Mouse (Mus musculus) lung, postnatal 25 days (tissue): ENCODE results near the gene Wdr73.
"Not testable (repeated sequence)": the region's sequence is repeated elsewhere in the genome, so short reads cannot be mapped to it uniquely, and the experiment has no call there.

Source experiments
- DNase-seq: peaks from one replicate; pipeline ENCODE4 v3.0.0; 2022; ENCODE audit warnings: low spot score

The Wdr73 gene

GRCm38 (mm10) chr7:80900944-80901501, at the start of gene Wdr73:
Gene Wdr73 (minus strand): TSS chr7:80901269.
- DNase-seq = peak; percentile 94

GRCm38 (mm10) chr7:80947445-80948350, 46.6 kb upstream of the Wdr73 start, which contains the start of gene Sec11a:
Gene Sec11a (minus strand): TSS chr7:80947780.
- DNase-seq = peak; percentile 94

GRCm38 (mm10) chr7:80939808-80940207, 38.7 kb upstream of the Wdr73 start:
- DNase-seq = no peak

- not testable (repeated sequence) for DNase-seq
Observed at GRCm38 (mm10) chr7:80937304-80937666, 36.2 kb upstream of the Wdr73 start.

- DNase-seq = not testable (repeated sequence)
Observed at GRCm38 (mm10) chr7:80936617-80937303, 35.7 kb upstream of the Wdr73 start.

- DNase-seq = no peak
Observed at GRCm38 (mm10) chr7:80935834-80936233, 34.8 kb upstream of the Wdr73 start.

GRCm38 (mm10) chr7:80932777-80933176, 31.7 kb upstream of the Wdr73 start:
- no peak for DNase-seq

- DNase-seq = no peak
Observed at GRCm38 (mm10) chr7:80931618-80932207, 30.6 kb upstream of the Wdr73 start.

- DNase-seq = no peak
Observed at GRCm38 (mm10) chr7:80923165-80923564, 22.1 kb upstream of the Wdr73 start.

GRCm38 (mm10) chr7:80919647-80920008, 18.6 kb upstream of the Wdr73 start:
- no peak for DNase-seq

- DNase-seq = no peak
Observed at GRCm38 (mm10) chr7:80918982-80919646, 18.0 kb upstream of the Wdr73 start.

GRCm38 (mm10) chr7:80917916-80918465, 16.9 kb upstream of the Wdr73 start:
- no peak for DNase-seq

- no peak for DNase-seq
Observed at GRCm38 (mm10) chr7:80912496-80912895, 11.4 kb upstream of the Wdr73 start.

GRCm38 (mm10) chr7:80911053-80911452, 10.0 kb upstream of the Wdr73 start:
- DNase-seq = no peak

- DNase-seq = peak; percentile 66
Observed at GRCm38 (mm10) chr7:80904921-80905515, 3.9 kb upstream of the Wdr73 start, which contains the start of gene Nmb. Gene Nmb (minus strand): TSS chr7:80905076.

- no peak for DNase-seq
Observed at GRCm38 (mm10) chr7:80903625-80904422, 2.8 kb upstream of the Wdr73 start.

GRCm38 (mm10) chr7:80901541-80902274, 639 bp upstream of the Wdr73 start:
- no peak for DNase-seq

- no peak for DNase-seq
Observed at GRCm38 (mm10) chr7:80897721-80898120, 3.3 kb downstream of the Wdr73 start.

GRCm38 (mm10) chr7:80897134-80897533, 3.9 kb downstream of the Wdr73 start:
- DNase-seq = no peak
